Mouse (Mus musculus) liver, embryonic 15.5 days (tissue): ENCODE measurements around the gene Taf1. TPM values are rescaled to one million over a fixed set of nuclear protein-coding genes. Genes with fewer than 3 reads are reported as not detected.
"Not testable (repeated sequence)": the region's sequence is repeated elsewhere in the genome, so short reads cannot be mapped to it uniquely, and the experiment has no call there.

Source experiments
- ATAC-seq: fragments of 200-750 bp; cut with Nextera tagmentation; 2 replicates; pipeline ENCODE4 v1.8.0; 2017; ENCODE audit warnings: moderate number of reproducible peaks, mild to moderate bottlenecking, moderate library complexity; ENCODE audit not compliant: insufficient read depth
- H3K27ac ChIP-seq: fragments of 300-500 bp; sonication (generic); replicated peaks from 2 replicates; pipeline ENCODE4 v1.5.1; 2015; ENCODE audit warnings: mild to moderate bottlenecking, inconsistent platforms
- H3K27me3 ChIP-seq: fragments of 300-500 bp; sonication (generic); 2 replicates; pipeline ENCODE4 v1.6.1; 2015; ENCODE audit warnings: mild to moderate bottlenecking, inconsistent platforms
- H3K36me3 ChIP-seq: fragments of 300-500 bp; sonication (generic); replicated peaks from 2 replicates; pipeline ENCODE4 v1.6.1; 2015; ENCODE audit warnings: moderate library complexity, mild to moderate bottlenecking, inconsistent platforms
- H3K4me1 ChIP-seq: fragments of 300-500 bp; sonication (generic); replicated peaks from 2 replicates; pipeline ENCODE4 v1.6.1; 2015; ENCODE audit warnings: inconsistent platforms
- H3K4me2 ChIP-seq: fragments of 300-500 bp; sonication (generic); 2 replicates; pipeline ENCODE4 v1.6.1; 2015; ENCODE audit warnings: moderate library complexity, mild to moderate bottlenecking, inconsistent platforms
- H3K4me3 ChIP-seq: fragments of 300-500 bp; sonication (generic); replicated peaks from 2 replicates; pipeline ENCODE4 v1.5.1; 2015; ENCODE audit warnings: mild to moderate bottlenecking, inconsistent platforms
- H3K9ac ChIP-seq: fragments of 300-500 bp; sonication (generic); 2 replicates; pipeline ENCODE4 v1.6.1; 2015; ENCODE audit warnings: moderate library complexity, mild to moderate bottlenecking, inconsistent platforms
- H3K9me3 ChIP-seq: fragments of 300-500 bp; sonication (generic); replicated peaks from 2 replicates; pipeline ENCODE4 v1.6.1; 2016; ENCODE audit warnings: inconsistent platforms
- WGBS: fragments of 180-500 bp; shearing (Covaris S2); methylation state at CpG from one replicate; pipeline ENCODE4 v1.1.7; 2015; ENCODE audit warnings: mixed read lengths; ENCODE audit not compliant: insufficient replicate concordance; 5-methylcytosine and 5-hydroxymethylcytosine counted together
- polyA plus RNA-seq: library from polyadenylated mRNA; unstranded; fragments of >200 nt; fragmentation: Nextera tagmentation; extraction: Ambion mirVana; gene quantifications from 2 replicates; pipeline ENCODE4 v1.2.1, GENCODE M21; 2015

Taf1 gene
- polyA plus RNA-seq = 5.3 and 5.6 TPM in 2 replicates

- H3K4me2 ChIP-seq = peak within 1 kb of the TSS; percentile 69
- no peaks in the 10 kb centered on the region for H3K9me3 ChIP-seq
- peaks cover 7% of the 10 kb centered on the region; the same call in 1 of the 2 replicates for H3K4me1 ChIP-seq
- H3K9ac ChIP-seq = peak within 1 kb of the TSS; percentile 65
- WGBS = 15% methylated on average over 47 of the region's 47 CpGs
- ATAC-seq = peak; percentile 97
- no peaks in the 10 kb centered on the region for H3K27me3 ChIP-seq
- H3K4me3 ChIP-seq = peak within 1 kb of the TSS; percentile 70
- H3K27ac ChIP-seq = peak within 1 kb of the TSS; percentile 69
- H3K36me3 ChIP-seq = peaks cover 17% of the 10 kb centered on the region
Observed at GRCm38 (mm10) chrX:101532347-101533221, at the start of gene Taf1. TSS of gene Taf1 (plus strand) at chrX:101532734.

GRCm38 (mm10) chrX:101486487-101487152, 45.9 kb upstream of the Taf1 start:
- H3K36me3 ChIP-seq, H3K27me3 ChIP-seq, H3K4me3 ChIP-seq, ATAC-seq, H3K27ac ChIP-seq, H3K4me2 ChIP-seq, H3K9ac ChIP-seq, H3K4me1 ChIP-seq, H3K9me3 ChIP-seq: not testable (repeated sequence)
- WGBS = 32% methylated on average over 12 of the region's 12 CpGs

GRCm38 (mm10) chrX:101504636-101505035, 27.9 kb upstream of the Taf1 start:
- no peak overlapping the region for H3K4me3 ChIP-seq
- 15% methylated on average over 3 of the region's 3 CpGs for WGBS

GRCm38 (mm10) chrX:101515710-101516109, 16.8 kb upstream of the Taf1 start:
- Histone ChIP-seq H3K9ac (no peak overlapping the region), H3K27me3 (no peaks in the 10 kb centered on the region), H3K4me1 (no peaks in the 10 kb centered on the region), H3K27ac (no peak overlapping the region), H3K36me3 (no peaks in the 10 kb centered on the region), H3K9me3 (no peaks in the 10 kb centered on the region), H3K4me3 (no peak overlapping the region), H3K4me2 (no peak overlapping the region)
- ATAC-seq = no peak
- 1% methylated on average over 2 of the region's 2 CpGs for WGBS

More at GRCm38 (mm10) chrX:101504636-101505035, 27.9 kb upstream of the Taf1 start:
- H3K9ac ChIP-seq = no peak overlapping the region
- no peaks in the 10 kb centered on the region for H3K9me3 ChIP-seq
- H3K27me3 ChIP-seq = no peaks in the 10 kb centered on the region
- H3K4me1 ChIP-seq = no peaks in the 10 kb centered on the region
- no peak overlapping the region for H3K27ac ChIP-seq
- no peaks in the 10 kb centered on the region for H3K36me3 ChIP-seq
- H3K4me2 ChIP-seq = no peak overlapping the region
- ATAC-seq = no peak

- H3K4me1 ChIP-seq = no peaks in the 10 kb centered on the region
- no peak overlapping the region for H3K27ac ChIP-seq
- no peaks in the 10 kb centered on the region for H3K36me3 ChIP-seq
- no peak overlapping the region for H3K4me3 ChIP-seq
- WGBS = 76% methylated on average over 4 of the region's 4 CpGs
- H3K9me3 ChIP-seq = no peaks in the 10 kb centered on the region
- no peak overlapping the region for H3K4me2 ChIP-seq
- H3K27me3 ChIP-seq = no peaks in the 10 kb centered on the region
- no peak overlapping the region for H3K9ac ChIP-seq
- ATAC-seq = no peak
Observed at GRCm38 (mm10) chrX:101518006-101518405, 14.5 kb upstream of the Taf1 start.

- no peaks in the 10 kb centered on the region for H3K9me3 ChIP-seq
- H3K36me3 ChIP-seq = no peaks in the 10 kb centered on the region
- no peak overlapping the region for H3K4me3 ChIP-seq
- WGBS = 75% methylated on average over 15 of the region's 15 CpGs
- H3K27ac ChIP-seq = no peak overlapping the region
- no peaks in the 10 kb centered on the region for H3K4me1 ChIP-seq
- no peak for ATAC-seq
- no peak overlapping the region for H3K4me2 ChIP-seq
- H3K9ac ChIP-seq = no peak overlapping the region
- H3K27me3 ChIP-seq = no peaks in the 10 kb centered on the region
Observed at GRCm38 (mm10) chrX:101522027-101522426, 10.5 kb upstream of the Taf1 start.

GRCm38 (mm10) chrX:101527356-101527755, 5.2 kb upstream of the Taf1 start:
- Histone ChIP-seq H3K9ac (no peak overlapping the region), H3K4me2 (peak overlapping the region; percentile 49), H3K27me3 (no peaks in the 10 kb centered on the region), H3K4me1 (no peaks in the 10 kb centered on the region), H3K36me3 (no peaks in the 10 kb centered on the region), H3K27ac (no peak overlapping the region), H3K4me3 (peak overlapping the region; percentile 48), H3K9me3 (no peaks in the 10 kb centered on the region)
- peak; percentile 35; the same call in 1 of the 2 replicates for ATAC-seq
- WGBS = 31% methylated on average over 9 of the region's 9 CpGs

- no peaks in the 10 kb centered on the region for H3K4me1 ChIP-seq
- 72% methylated on average over 1 of the region's 1 CpGs for WGBS
Observed at GRCm38 (mm10) chrX:101585455-101585854, 52.9 kb downstream of the Taf1 start.

GRCm38 (mm10) chrX:101616183-101616582, 83.6 kb downstream of the Taf1 start:
- Histone ChIP-seq H3K36me3 (no peaks in the 10 kb centered on the region), H3K4me1 (no peaks in the 10 kb centered on the region), H3K9ac (no peak overlapping the region), H3K27ac (no peak overlapping the region), H3K4me3 (no peak overlapping the region), H3K4me2 (no peak overlapping the region), H3K27me3 (no peaks in the 10 kb centered on the region), H3K9me3 (no peaks in the 10 kb centered on the region)
- WGBS = 72% methylated on average over 3 of the region's 3 CpGs
- ATAC-seq = no peak

More at GRCm38 (mm10) chrX:101585455-101585854, 52.9 kb downstream of the Taf1 start:
- H3K4me2 ChIP-seq = no peak overlapping the region
- H3K9ac ChIP-seq = no peak overlapping the region
- no peak overlapping the region for H3K27ac ChIP-seq
- peaks cover 18% of the 10 kb centered on the region for H3K36me3 ChIP-seq
- H3K9me3 ChIP-seq = no peaks in the 10 kb centered on the region
- H3K4me3 ChIP-seq = no peak overlapping the region
- ATAC-seq = no peak
- no peaks in the 10 kb centered on the region for H3K27me3 ChIP-seq

GRCm38 (mm10) chrX:101617889-101618288, 85.4 kb downstream of the Taf1 start:
- Histone ChIP-seq H3K36me3 (no peaks in the 10 kb centered on the region), H3K9me3 (no peaks in the 10 kb centered on the region), H3K27ac (no peak overlapping the region), H3K4me1 (no peaks in the 10 kb centered on the region), H3K27me3 (no peaks in the 10 kb centered on the region), H3K4me2 (no peak overlapping the region), H3K4me3 (no peak overlapping the region), H3K9ac (no peak overlapping the region)
- ATAC-seq = no peak
- WGBS = 53% methylated on average over 10 of the region's 10 CpGs

- no peak for ATAC-seq
- H3K4me1 ChIP-seq = no peaks in the 10 kb centered on the region
- no peak overlapping the region for H3K4me3 ChIP-seq
- WGBS = 38% methylated on average over 6 of the region's 6 CpGs
- H3K4me2 ChIP-seq = no peak overlapping the region
- H3K36me3 ChIP-seq = no peaks in the 10 kb centered on the region
- no peaks in the 10 kb centered on the region for H3K27me3 ChIP-seq
- H3K27ac ChIP-seq = no peak overlapping the region
- H3K9me3 ChIP-seq = no peaks in the 10 kb centered on the region
- no peak overlapping the region for H3K9ac ChIP-seq
Observed at GRCm38 (mm10) chrX:101620317-101620716, 87.8 kb downstream of the Taf1 start.
